ENCODE assay signal across 8 mouse cellular contexts in genomic region chr17:46063283-46063973, GRCm38 (mm10). TPM values are rescaled to one million over a fixed set of nuclear protein-coding genes. Genes with fewer than 3 reads are reported as not detected.
A peak's percentile ranks its signal among the peaks of the same experiment; 100 is the strongest.
DNase-seq lines count a peak whose midpoint lies in the region; ATAC-seq lines count a peak whose summit lies in the region.

No protein-coding gene starts in this region.

- peak; percentile 96 for ATAC-seq in lung, embryonic 16.5 days (ENCODE audit: low read depth)
- ATAC-seq in stomach, embryonic 16.5 days (ENCODE audit: insufficient read depth, low FRiP score) = peak; percentile 87

- no peak overlapping the region for H3K4me3 ChIP-seq in lung, embryonic 16.5 days (ENCODE audit: low read length)
- no peak overlapping the region for H3K4me3 ChIP-seq in stomach, embryonic 16.5 days (replicated peaks; ENCODE audit: low read length)

- H3K36me3 ChIP-seq in lung, embryonic 16.5 days (ENCODE audit: control insufficient read depth, insufficient read depth, low read length) = no peaks in the 10 kb centered on the region
- no peaks in the 10 kb centered on the region for H3K36me3 ChIP-seq in stomach, embryonic 16.5 days (ENCODE audit: control insufficient read depth, insufficient read depth, low read length)

- DNase-seq in kidney, adult 11 months = peak; percentile 17
- no peak for DNase-seq in kidney, adult 9 months
- DNase-seq in heart, adult 18-20 months = peak; percentile 47 to 61
- peak; percentile 40 for DNase-seq in kidney, adult 18-20 months
- DNase-seq in layer of hippocampus, adult 9-11 months = no peak
- no peak for DNase-seq in ovary, adult 18-20 months (ENCODE audit: low spot score)

- peak overlapping the region; percentile 33 for H3K4me2 ChIP-seq in lung, embryonic 16.5 days (ENCODE audit: low read depth, low read length)
- H3K4me2 ChIP-seq in stomach, embryonic 16.5 days (ENCODE audit: low read depth, low read length) = peak overlapping the region; percentile 32; the same call in 1 of the 2 replicates

- peak overlapping the region; percentile 31; the same call in 1 of the 2 replicates for H3K9ac ChIP-seq in lung, embryonic 16.5 days (ENCODE audit: low read length)
- H3K9ac ChIP-seq in stomach, embryonic 16.5 days (ENCODE audit: low read length) = peak overlapping the region; percentile 47; the same call in 1 of the 2 replicates

- no peaks in the 10 kb centered on the region for H3K9me3 ChIP-seq in lung, embryonic 16.5 days (ENCODE audit: control insufficient read depth, low read length)
- no peaks in the 10 kb centered on the region for H3K9me3 ChIP-seq in stomach, embryonic 16.5 days (replicated peaks; ENCODE audit: control insufficient read depth, low read length)

- 9% methylated on average over 10 of the region's 10 CpGs for WGBS in lung, embryonic 16.5 days
- 18% methylated on average over 10 of the region's 10 CpGs for WGBS in stomach, embryonic 16.5 days

- H3K27me3 ChIP-seq in lung, embryonic 16.5 days (ENCODE audit: control insufficient read depth, insufficient read depth, low read depth, low read length) = no peaks in the 10 kb centered on the region
- no peaks in the 10 kb centered on the region for H3K27me3 ChIP-seq in stomach, embryonic 16.5 days (ENCODE audit: control insufficient read depth, insufficient read depth, low read length)

- peak overlapping the region; percentile 63 for H3K27ac ChIP-seq in lung, embryonic 16.5 days (ENCODE audit: low read length)
- peak overlapping the region; percentile 36 for H3K27ac ChIP-seq in stomach, embryonic 16.5 days (ENCODE audit: low read length)

- H3K4me1 ChIP-seq in lung, embryonic 16.5 days (replicated peaks; ENCODE audit: control insufficient read depth, insufficient read depth, low read length) = peaks cover 22% of the 10 kb centered on the region
- H3K4me1 ChIP-seq in stomach, embryonic 16.5 days (ENCODE audit: control insufficient read depth, insufficient read depth, low read length) = peaks cover 12% of the 10 kb centered on the region

RNA-seq across cellular contexts. Expression of gene Vegfa, which starts 31.3 kb away (rescaled TPM):
- 100 to 1,000 TPM; 233 to 240 TPM for total RNA-seq in heart, adult 18-20 months (2021)
- polyA plus RNA-seq in lung, embryonic 16.5 days (2015; fragmentation: Nextera tagmentation; extraction: Ambion mirVana) = 4.5 and 5.7 TPM in 2 replicates
- 3.6 and 3.9 TPM in 2 replicates for polyA plus RNA-seq in stomach, embryonic 16.5 days (2015; fragmentation: Nextera tagmentation; extraction: Ambion mirVana)

RNA-seq across cellular contexts. Expression of gene Mrps18a, which starts 47.4 kb away (rescaled TPM):
- 100 to 1,000 TPM; 143 to 145 TPM for total RNA-seq in heart, adult 18-20 months (2021)
- 134 and 138 TPM in 2 replicates for polyA plus RNA-seq in lung, embryonic 16.5 days (2015; fragmentation: Nextera tagmentation; extraction: Ambion mirVana)
- 124 and 126 TPM in 2 replicates for polyA plus RNA-seq in stomach, embryonic 16.5 days (2015; fragmentation: Nextera tagmentation; extraction: Ambion mirVana)

Comparison
In these comparisons a context has a peak if more than half of its experiments do, and no peak if none do; other contexts are left out.
1. DNase-seq: peak in kidney, adult 11 months (single experiment), heart, adult 18-20 months (2 of 2) and kidney, adult 18-20 months (single experiment); none in kidney, adult 9 months (single experiment), layer of hippocampus, adult 9-11 months (single experiment) and ovary, adult 18-20 months (single experiment).